Mouse (Mus musculus) lung, adult 2 months (tissue): ENCODE measurements around the gene Ccdc61. TPM values are rescaled to one million over a fixed set of nuclear protein-coding genes. Genes with fewer than 3 reads are reported as not detected.

Experiments
- DNase-seq: peaks from one replicate; pipeline ENCODE4 v3.0.0; 2022
- H3K4me1 ChIP-seq: fragments of 200-500 bp; 2 replicates; pipeline ENCODE4 v1.6.1; 2011; ENCODE audit warnings: low read length; ENCODE audit not compliant: control insufficient read depth, insufficient read depth
- H3K4me3 ChIP-seq: fragments of 200-500 bp; replicated peaks from 2 replicates; pipeline ENCODE3; 2011; ENCODE audit warnings: low read depth, mild to moderate bottlenecking, control low read depth, low read length; ENCODE audit errors: extremely low read depth
- CTCF ChIP-seq: fragments of 200-500 bp; IDR thresholded peaks from 2 replicates; pipeline ENCODE4 v1.5.1; 2011; ENCODE audit warnings: mild to moderate bottlenecking, low read length, control low read depth; ENCODE audit not compliant: insufficient read depth
- POLR2A ChIP-seq: fragments of 200-500 bp; IDR thresholded peaks from 2 replicates; pipeline ENCODE4 v1.6.1; 2011; ENCODE audit warnings: low read depth, mild to moderate bottlenecking, control low read depth, low read length, borderline replicate concordance; ENCODE audit errors: extremely low read depth
- WGBS: fragments of 180-500 bp; shearing (Covaris S2); methylation state at CpG from one replicate; pipeline ENCODE4 v1.1.7; 2018; 5-methylcytosine and 5-hydroxymethylcytosine counted together
- polyA plus RNA-seq: library from polyadenylated mRNA; depleted of rRNA; stranded (reverse); fragments of >200 nt; gene quantifications from 2 replicates; pipeline ENCODE4 v1.2.3, GENCODE M21; 2012

Gene Ccdc61
- polyA plus RNA-seq, 1 experiment: 26.9 TPM

GRCm38 (mm10) chr7:18942815-18943214 lies 32.6 kb upstream of the Ccdc61 start:
- no peak for TF ChIP-seq POLR2A
- no peak for TF ChIP-seq CTCF
- Histone ChIP-seq H3K4me1 (peaks cover 10% of the 10 kb centered on the region), H3K4me3 (no peak overlapping the region)
- 71% methylated on average over 9 of the region's 9 CpGs for WGBS
- DNase-seq: no peak

GRCm38 (mm10) chr7:18942376-18942775 lies 32.2 kb upstream of the Ccdc61 start:
- Histone ChIP-seq H3K4me1 (peaks cover 6% of the 10 kb centered on the region), H3K4me3 (no peak overlapping the region)
- 41% methylated on average over 1 of the region's 1 CpGs for WGBS
- no peak for TF ChIP-seq CTCF
- TF ChIP-seq POLR2A: no peak
- DNase-seq: no peak

GRCm38 (mm10) chr7:18927759-18928158 lies 17.5 kb upstream of the Ccdc61 start:
- Histone ChIP-seq H3K4me3 (peak overlapping the region; percentile 41), H3K4me1 (peaks cover 8% of the 10 kb centered on the region; the same call in 1 of the 2 replicates)
- TF ChIP-seq POLR2A (peak; percentile 35; the same call in 1 of the 2 replicates), CTCF (no peak)
- WGBS: 20% methylated on average over 3 of the region's 3 CpGs
- DNase-seq: no peak

GRCm38 (mm10) chr7:18926911-18927310 lies 16.7 kb upstream of the Ccdc61 start:
- Histone ChIP-seq H3K4me1 (peaks cover 6% of the 10 kb centered on the region; the same call in 1 of the 2 replicates), H3K4me3 (peak overlapping the region; percentile 87)
- WGBS: 36% methylated on average over 6 of the region's 6 CpGs
- no peak for TF ChIP-seq CTCF
- no peak for TF ChIP-seq POLR2A
- no peak for DNase-seq

GRCm38 (mm10) chr7:18926041-18926790 lies 16.0 kb upstream of the Ccdc61 start:
- no peak for TF ChIP-seq CTCF
- TF ChIP-seq POLR2A: peak; percentile 74; the same call in 1 of the 2 replicates
- Histone ChIP-seq H3K4me1 (no peaks in the 10 kb centered on the region), H3K4me3 (peak overlapping the region; percentile 87)
- peak; percentile 33 for DNase-seq
- WGBS: 3% methylated on average over 40 of the region's 42 CpGs

GRCm38 (mm10) chr7:18925162-18925938 lies 15.1 kb upstream of the Ccdc61 start, which contains the start of gene Nova2:
Gene Nova2, plus strand, starts transcription at chr7:18925888.
- WGBS: under 1% methylated on average over 25 of the region's 45 CpGs
- no peaks in the 10 kb centered on the region for H3K4me1 ChIP-seq
- peak; percentile 72 for DNase-seq
- H3K4me3 ChIP-seq: peak within 1 kb of the TSS; percentile 87
- TF ChIP-seq CTCF (no peak), POLR2A (peak; percentile 74; the same call in 1 of the 2 replicates)

- no peak for TF ChIP-seq POLR2A
- TF ChIP-seq CTCF: no peak
- no peaks in the 10 kb centered on the region for H3K4me1 ChIP-seq
- H3K4me3 ChIP-seq: no peak overlapping the region
- 21% methylated on average over 8 of the region's 8 CpGs for WGBS
- no peak for DNase-seq
Observed at GRCm38 (mm10) chr7:18924321-18924720, 14.1 kb upstream of the Ccdc61 start.

- TF ChIP-seq CTCF (no peak), POLR2A (no peak)
- no peak for DNase-seq
- 52% methylated on average over 4 of the region's 4 CpGs for WGBS
- Histone ChIP-seq H3K4me3 (no peak overlapping the region), H3K4me1 (no peaks in the 10 kb centered on the region)
Observed at GRCm38 (mm10) chr7:18923711-18924191, 13.5 kb upstream of the Ccdc61 start.

- Histone ChIP-seq H3K4me1 (no peaks in the 10 kb centered on the region), H3K4me3 (no peak overlapping the region)
- TF ChIP-seq POLR2A (no peak), CTCF (no peak)
- DNase-seq: no peak
- WGBS: 75% methylated on average over 11 of the region's 11 CpGs
Observed at GRCm38 (mm10) chr7:18923267-18923666, 13.1 kb upstream of the Ccdc61 start.

- TF ChIP-seq CTCF (no peak), POLR2A (no peak)
- DNase-seq: no peak
- WGBS: 55% methylated on average over 5 of the region's 5 CpGs
Observed at GRCm38 (mm10) chr7:18922807-18923206, 12.6 kb upstream of the Ccdc61 start.

More at GRCm38 (mm10) chr7:18922807-18923206, 12.6 kb upstream of the Ccdc61 start:
- Histone ChIP-seq H3K4me3 (no peak overlapping the region), H3K4me1 (no peaks in the 10 kb centered on the region)
